Mouse (Mus musculus): ENCODE data around the gene Man1a2.

GRCm38 (mm10) chr3:100653291-100653690 lies 32.0 kb downstream of the Man1a2 start:
- TF ChIP-seq MAX (IDR thresholded peaks at IDR 0.05; ENCODE audit: low read depth) (no peak), E2F4 (IDR thresholded peaks at IDR 0.05; ENCODE audit: insufficient read depth) (no peak), SRF (IDR thresholded peaks at IDR 0.05; ENCODE audit: control insufficient read depth, insufficient read length, low read depth) (no peak), USF1 (IDR thresholded peaks at IDR 0.05; ENCODE audit: low read depth) (no peak), POLR2A (IDR thresholded peaks at IDR 0.05; ENCODE audit: insufficient read length, low read depth) (no peak), POLR2AphosphoS2 (IDR thresholded peaks at IDR 0.05; ENCODE audit: insufficient read length, low read depth) (no peak), REST (IDR thresholded peaks at IDR 0.05; ENCODE audit: insufficient read depth, insufficient read length) (no peak), CEBPB (IDR thresholded peaks at IDR 0.05; ENCODE audit: insufficient read depth, poor library complexity, severe bottlenecking) (no peak)
